Mouse (Mus musculus): ENCODE results near the gene Dok1.
A peak's percentile ranks its signal among the peaks of the same experiment; 100 is the strongest.

The Dok1 gene

GRCm38 (mm10) chr6:83033249-83034185, at the start of gene Dok1, which contains the start of gene Loxl3:
Dok1 (minus strand) TSS chr6:83033471.
Loxl3 (plus strand) TSS chr6:83034173.
- peak; percentile 87 for DNase-seq

GRCm38 (mm10) chr6:83080210-83080609, 46.9 kb upstream of the Dok1 start:
- no peak for DNase-seq

DNA sequence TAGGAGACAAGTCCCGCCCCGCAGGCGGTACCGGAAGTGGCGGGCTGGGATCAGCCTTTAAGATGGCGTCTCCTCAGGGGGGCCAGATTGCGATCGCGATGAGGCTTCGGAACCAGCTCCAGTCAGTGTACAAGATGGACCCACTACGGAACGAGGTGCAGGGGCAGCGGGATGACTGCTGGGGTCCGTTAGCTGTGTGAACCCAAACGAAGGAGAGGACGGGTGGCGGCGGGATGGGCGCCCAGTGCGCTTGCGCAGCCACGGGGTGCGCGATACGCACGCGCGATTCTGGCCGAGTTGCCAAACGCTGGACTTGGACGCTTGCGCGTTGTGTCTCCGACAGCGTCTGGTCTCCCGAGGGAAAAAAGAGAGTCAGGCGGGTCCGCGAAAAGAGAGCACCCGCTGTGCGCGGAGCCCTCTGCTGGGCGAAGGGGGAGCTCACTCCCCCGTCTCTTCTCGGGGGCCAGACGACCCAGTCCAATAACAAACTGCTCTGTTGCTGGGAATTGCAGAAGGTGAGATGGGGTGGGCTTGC, 45.1 kb upstream of the Dok1 start:
- DNase-seq: peak; percentile 100

DNA sequence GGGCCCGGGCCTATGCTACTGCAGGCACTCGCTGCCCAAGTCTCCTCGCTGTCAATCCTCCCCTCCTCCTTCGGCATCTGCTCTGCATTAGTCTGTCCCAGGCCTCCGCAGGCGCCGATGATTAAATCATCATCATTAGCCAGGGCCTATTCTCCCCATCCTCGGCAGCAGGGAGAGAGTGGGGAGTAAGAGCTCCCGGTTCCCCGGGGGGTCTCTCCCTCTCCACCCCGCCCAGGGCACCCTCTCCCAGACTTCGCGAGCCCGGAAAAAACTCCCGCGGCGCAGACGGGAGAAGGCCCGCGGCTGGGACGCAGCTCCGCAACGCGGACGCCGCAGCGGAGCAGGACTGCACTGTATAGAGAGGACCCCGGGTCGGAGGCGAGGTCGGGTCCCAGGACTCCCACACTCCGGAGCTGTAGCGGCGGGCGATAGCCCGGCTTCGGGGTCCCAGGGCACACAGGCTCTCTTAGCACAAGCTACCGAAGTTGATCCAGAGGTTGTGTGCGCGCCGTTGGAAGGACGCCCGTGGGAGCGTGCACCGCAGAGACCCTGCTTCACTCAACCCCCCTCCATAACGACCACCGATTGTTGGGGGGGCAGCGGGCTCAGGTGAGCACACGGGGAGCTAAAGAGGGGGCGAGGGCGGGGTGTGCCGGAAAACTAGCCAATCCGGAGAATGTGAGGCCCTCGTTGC, 44.5 kb upstream of the Dok1 start, which contains the start of gene Pcgf1:
TSS of gene Pcgf1 (plus strand) at position 240 of the 694 bp plus-strand sequence.
- DNase-seq: no peak

DNA sequence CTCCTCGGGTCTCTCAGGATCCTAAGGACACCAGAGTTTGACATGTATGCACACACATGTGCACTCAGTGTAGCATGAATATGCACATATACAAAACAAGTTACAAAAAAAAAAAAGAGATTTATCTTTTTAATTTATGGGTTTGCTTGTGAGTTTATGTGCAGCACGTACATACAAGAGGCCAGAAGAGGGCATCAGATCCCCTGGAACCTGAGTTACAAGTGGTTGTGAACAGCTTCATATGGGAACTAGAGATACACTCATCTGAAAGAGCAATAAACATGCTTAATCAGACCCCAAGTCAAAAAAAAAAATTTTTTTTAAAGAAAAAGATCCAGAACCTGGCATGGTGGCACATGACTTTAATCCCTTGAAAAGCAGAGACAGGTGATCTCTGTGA, 41.7 kb upstream of the Dok1 start:
- DNase-seq: no peak

- DNase-seq: no peak
Observed at GRCm38 (mm10) chr6:83071220-83071619, 37.9 kb upstream of the Dok1 start.

DNA sequence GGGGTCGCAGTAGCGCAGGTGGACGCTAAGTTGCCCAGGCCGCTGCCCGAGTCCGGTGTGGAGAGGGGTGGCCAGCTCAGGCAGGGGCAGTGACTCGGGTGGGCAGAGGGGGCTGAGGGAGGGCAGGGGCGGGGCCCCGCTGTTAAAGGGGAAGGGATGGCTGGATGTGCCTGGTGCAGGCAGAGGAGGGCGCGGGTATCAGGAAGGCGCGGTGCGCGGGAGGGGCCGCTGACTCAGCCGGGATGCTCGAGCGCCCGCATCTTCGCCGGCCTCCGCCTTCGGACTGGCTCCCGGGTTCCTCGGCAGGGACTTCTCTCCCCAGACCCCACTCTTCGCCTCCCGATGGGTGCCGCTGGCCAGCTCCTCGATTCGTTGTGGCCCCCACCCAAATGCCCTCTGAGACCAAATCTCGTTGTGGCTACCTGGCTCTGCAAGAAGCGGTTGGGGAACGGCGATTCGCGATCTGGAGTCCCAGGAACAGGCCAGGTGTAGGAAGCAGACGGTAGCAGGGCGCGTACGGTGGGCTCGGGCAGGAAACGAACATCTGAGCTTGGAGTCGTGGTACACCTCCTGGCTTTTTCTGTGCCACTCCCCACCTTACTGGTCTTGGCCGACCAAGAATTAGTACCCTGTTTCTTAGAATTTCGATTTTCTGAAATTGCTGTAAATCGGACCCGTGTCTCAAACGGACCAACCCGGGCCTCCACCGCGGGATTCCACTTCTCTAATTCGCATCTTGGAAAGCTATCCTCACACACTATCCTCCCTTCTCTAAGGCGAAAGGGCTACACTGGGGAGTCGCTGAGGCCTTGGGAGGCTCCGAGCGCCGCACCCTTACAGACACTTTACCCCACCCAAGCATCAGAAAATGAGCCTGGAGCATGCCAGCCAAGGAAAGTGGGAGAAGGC, 37.3 kb upstream of the Dok1 start:
- no peak for DNase-seq

GRCm38 (mm10) chr6:83070247-83070310, 36.8 kb upstream of the Dok1 start, which contains the start of gene Tlx2:
Tlx2 (minus strand) TSS chr6:83070293.
- DNase-seq: no peak

GRCm38 (mm10) chr6:83069488-83070246, 36.4 kb upstream of the Dok1 start:
- no peak for DNase-seq

DNA sequence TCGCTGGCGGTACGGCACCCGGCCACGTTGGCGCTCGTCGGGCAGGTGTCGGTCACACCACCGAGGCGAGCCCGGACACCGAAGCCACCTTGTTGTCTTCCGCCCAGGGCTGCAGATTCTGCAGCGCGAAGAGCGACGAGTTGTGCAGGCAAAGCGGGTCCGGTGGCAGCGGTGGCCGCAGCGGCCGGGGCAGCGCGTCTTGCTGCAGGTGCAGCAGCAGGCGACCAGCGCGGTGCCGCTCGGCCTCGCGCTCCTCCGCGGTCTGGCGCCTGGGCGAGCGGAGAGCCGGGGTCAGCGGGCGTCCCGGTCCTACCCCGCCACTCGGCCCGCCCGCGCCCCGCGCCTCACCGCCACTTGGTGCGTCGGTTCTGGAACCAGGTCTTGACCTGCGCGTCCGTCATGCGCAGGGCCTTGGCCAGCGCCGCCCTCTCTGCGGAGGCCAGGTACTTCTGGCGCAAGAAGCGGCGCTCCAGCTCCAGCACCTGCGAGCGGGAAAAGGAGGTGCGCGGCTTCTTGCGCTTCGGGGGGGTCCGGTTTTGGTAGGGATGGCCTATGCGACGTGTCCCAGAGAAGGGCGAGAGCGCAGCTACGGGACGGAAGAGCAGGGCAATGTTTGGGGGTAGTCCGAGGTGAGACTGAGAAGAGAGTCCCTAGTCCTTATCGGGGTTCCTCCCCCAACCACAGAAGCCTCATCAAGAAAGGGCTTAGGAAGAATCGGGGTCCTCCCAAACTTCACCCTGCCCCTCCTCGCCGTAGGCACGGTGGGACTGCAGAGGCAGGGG, 35.6 kb upstream of the Dok1 start:
- DNase-seq: peak; percentile 37

GRCm38 (mm10) chr6:83068221-83068620, 35.0 kb upstream of the Dok1 start:
- no peak for DNase-seq

GRCm38 (mm10) chr6:83066441-83066840, 33.2 kb upstream of the Dok1 start:
- no peak for DNase-seq

DNA sequence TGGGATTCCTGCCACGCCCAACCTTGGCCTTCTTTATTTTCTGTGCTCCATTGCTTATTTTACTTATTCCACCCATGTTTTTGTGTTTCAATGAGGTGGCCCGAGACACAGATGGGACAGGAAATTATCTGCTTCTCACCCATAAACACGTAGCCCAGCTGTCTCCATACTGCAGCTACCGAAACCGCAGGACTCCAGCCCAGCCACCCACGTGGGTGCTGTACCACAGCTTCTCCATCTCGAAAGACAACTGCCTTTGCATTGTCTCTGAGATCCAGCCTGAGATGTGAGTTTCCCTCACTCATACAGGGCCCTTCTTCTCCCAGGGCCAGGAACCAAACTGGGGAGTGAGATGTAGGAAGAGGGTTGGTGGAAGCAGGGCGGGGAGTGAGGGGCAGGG, 32.7 kb upstream of the Dok1 start:
- no peak for DNase-seq

GRCm38 (mm10) chr6:83058725-83059124, 25.5 kb upstream of the Dok1 start:
- no peak for DNase-seq

GRCm38 (mm10) chr6:83057790-83058189, 24.5 kb upstream of the Dok1 start, which contains the start of gene Dqx1:
Dqx1 (plus strand) TSS chr6:83057844.
- peak; percentile 76 for DNase-seq

- DNase-seq: peak; percentile 60
Observed at GRCm38 (mm10) chr6:83054871-83055431, 21.7 kb upstream of the Dok1 start, which contains the start of gene Htra2. Htra2 (minus strand) TSS chr6:83055273.

- DNase-seq: peak; percentile 97
Observed at GRCm38 (mm10) chr6:83054074-83054851, 21.0 kb upstream of the Dok1 start, which contains the start of gene Aup1. Aup1 (plus strand) TSS chr6:83054521.

DNA sequence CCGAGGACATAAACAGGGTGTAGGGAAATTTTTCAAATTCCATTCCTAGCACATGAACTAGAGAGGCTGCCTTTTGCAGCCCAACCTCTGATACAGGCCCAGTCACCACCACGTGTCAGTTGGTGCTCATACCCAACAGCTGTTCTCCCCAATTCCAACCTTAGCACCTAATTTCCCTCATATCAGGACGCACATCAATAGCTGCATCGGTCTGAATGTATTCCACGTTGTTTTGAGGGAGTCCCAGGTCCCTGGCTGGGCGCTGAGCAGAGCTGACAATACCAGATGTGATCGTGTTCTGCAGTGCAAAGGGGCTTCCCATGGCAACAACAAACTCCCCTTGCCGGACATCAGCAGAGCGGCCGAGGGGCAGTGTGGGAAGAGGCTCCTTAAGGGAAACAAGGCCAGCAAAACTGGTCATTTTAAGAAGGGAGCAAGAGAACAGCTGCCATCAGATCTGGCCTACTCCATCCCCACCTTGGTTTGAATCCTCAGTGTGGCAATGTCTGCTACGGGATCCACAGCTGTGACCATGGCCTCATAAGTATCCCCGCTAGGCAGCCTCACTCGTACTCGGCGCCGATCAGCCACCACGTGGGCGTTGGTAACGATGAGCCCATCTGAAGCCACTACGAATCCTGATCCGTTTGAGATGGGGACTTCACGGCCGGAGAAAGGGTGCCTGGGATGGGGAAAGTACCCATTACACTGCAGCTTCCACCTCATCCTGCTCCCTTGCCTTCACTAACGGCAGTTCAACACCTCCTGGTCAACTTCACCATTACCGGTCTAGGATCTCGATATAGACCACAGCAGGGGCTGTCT, 20.1 kb upstream of the Dok1 start:
- DNase-seq: peak; percentile 52

DNA sequence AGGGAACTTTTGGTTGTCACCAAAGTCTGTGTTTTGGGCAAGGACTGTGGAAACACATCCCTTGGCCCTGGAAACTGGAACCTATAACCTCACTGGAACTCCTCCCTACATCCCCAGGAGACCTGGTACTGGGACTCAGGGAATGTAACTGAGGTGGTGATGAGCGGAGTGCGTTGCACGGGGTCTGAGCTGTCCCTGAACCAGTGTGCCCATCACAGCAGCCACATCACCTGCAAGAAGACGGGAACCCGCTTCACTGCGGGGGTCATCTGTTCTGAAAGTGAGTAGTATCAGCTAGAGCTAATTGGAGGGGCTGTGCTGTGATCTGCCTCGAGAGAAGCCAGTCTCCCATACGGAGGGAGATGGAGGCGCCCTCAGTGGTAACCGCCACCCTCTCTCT, 16.1 kb upstream of the Dok1 start:
- DNase-seq: no peak
